Mouse (Mus musculus): ENCODE data around the gene Rims1. TPM values are rescaled to one million over a fixed set of nuclear protein-coding genes. Genes with fewer than 3 reads are reported as not detected.

The Rims1 gene
- polyA plus RNA-seq, 1 experiment from 2014 or later, result 2.8 TPM

GRCm38 (mm10) chr1:22258356-22258755 is 547.4 kb downstream of the Rims1 start:
- 72% methylated on average over 4 of the region's 4 CpGs for WGBS
- no peak for DNase-seq (ENCODE audit: low spot score)

GRCm38 (mm10) chr1:22254278-22254677 is 551.5 kb downstream of the Rims1 start:
- no peak overlapping the region for H3K4me2 ChIP-seq (ENCODE audit: low read depth)
- WGBS, result 89% methylated on average over 2 of the region's 2 CpGs
- H3K4me3 ChIP-seq (ENCODE audit: low read depth, low read length), result no peak overlapping the region
- no peaks in the 10 kb centered on the region for H3K27me3 ChIP-seq (ENCODE audit: control insufficient read depth, insufficient read depth, low read length)
- H3K27ac ChIP-seq (ENCODE audit: low read depth, low read length), result no peak overlapping the region
- DNase-seq (ENCODE audit: low spot score) (no peak), ATAC-seq (ENCODE audit: insufficient read depth, low FRiP score, low TSS enrichment) (no peak)
- H3K36me3 ChIP-seq (ENCODE audit: control insufficient read depth, insufficient read depth, low read length), result no peaks in the 10 kb centered on the region
- H3K4me1 ChIP-seq (ENCODE audit: control insufficient read depth, insufficient read depth, low read length), result no peaks in the 10 kb centered on the region
- no peaks in the 10 kb centered on the region for H3K9me3 ChIP-seq (ENCODE audit: control insufficient read depth, low read length)
- H3K9ac ChIP-seq (ENCODE audit: low read length), result no peak overlapping the region

More at GRCm38 (mm10) chr1:22258356-22258755, 547.4 kb downstream of the Rims1 start:
- no peaks in the 10 kb centered on the region for H3K36me3 ChIP-seq (ENCODE audit: control insufficient read depth, insufficient read depth, low read length)
- H3K9me3 ChIP-seq (ENCODE audit: control insufficient read depth, low read length), result no peaks in the 10 kb centered on the region
- H3K4me2 ChIP-seq (ENCODE audit: low read depth), result no peak overlapping the region
- no peak for ATAC-seq (ENCODE audit: insufficient read depth, low FRiP score, low TSS enrichment)
- no peak overlapping the region for H3K27ac ChIP-seq (ENCODE audit: low read depth, low read length)
- H3K9ac ChIP-seq (ENCODE audit: low read length), result no peak overlapping the region
- no peak overlapping the region for H3K4me3 ChIP-seq (ENCODE audit: low read depth, low read length)
- H3K4me1 ChIP-seq (ENCODE audit: control insufficient read depth, insufficient read depth, low read length), result no peaks in the 10 kb centered on the region
- no peaks in the 10 kb centered on the region for H3K27me3 ChIP-seq (ENCODE audit: control insufficient read depth, insufficient read depth, low read length)

- Histone ChIP-seq H3K9me3 (ENCODE audit: control insufficient read depth, low read length) (no peaks in the 10 kb centered on the region), H3K27ac (ENCODE audit: low read depth, low read length) (no peak overlapping the region), H3K36me3 (ENCODE audit: control insufficient read depth, insufficient read depth, low read length) (no peaks in the 10 kb centered on the region), H3K4me3 (ENCODE audit: low read depth, low read length) (no peak overlapping the region), H3K4me1 (ENCODE audit: control insufficient read depth, insufficient read depth, low read length) (no peaks in the 10 kb centered on the region), H3K4me2 (ENCODE audit: low read depth) (no peak overlapping the region), H3K27me3 (ENCODE audit: control insufficient read depth, insufficient read depth, low read length) (no peaks in the 10 kb centered on the region), H3K9ac (ENCODE audit: low read length) (no peak overlapping the region)
- DNase-seq (ENCODE audit: low spot score), result no peak
- ATAC-seq (ENCODE audit: insufficient read depth, low FRiP score, low TSS enrichment), result no peak
Observed at GRCm38 (mm10) chr1:22252873-22253272, 552.9 kb downstream of the Rims1 start.

GRCm38 (mm10) chr1:22248898-22249386 is 556.9 kb downstream of the Rims1 start:
- Histone ChIP-seq H3K27ac (ENCODE audit: low read depth, low read length) (no peak overlapping the region), H3K27me3 (ENCODE audit: control insufficient read depth, insufficient read depth, low read length) (no peaks in the 10 kb centered on the region), H3K9me3 (ENCODE audit: control insufficient read depth, low read length) (no peaks in the 10 kb centered on the region), H3K4me3 (ENCODE audit: low read depth, low read length) (no peak overlapping the region), H3K36me3 (ENCODE audit: control insufficient read depth, insufficient read depth, low read length) (no peaks in the 10 kb centered on the region), H3K4me2 (ENCODE audit: low read depth) (no peak overlapping the region), H3K4me1 (ENCODE audit: control insufficient read depth, insufficient read depth, low read length) (no peaks in the 10 kb centered on the region), H3K9ac (ENCODE audit: low read length) (no peak overlapping the region)
- DNase-seq (ENCODE audit: low spot score), result no peak
- no peak for ATAC-seq (ENCODE audit: insufficient read depth, low FRiP score, low TSS enrichment)

GRCm38 (mm10) chr1:22245748-22246147 is 560.0 kb downstream of the Rims1 start:
- no peak for ATAC-seq (ENCODE audit: insufficient read depth, low FRiP score, low TSS enrichment)
- no peaks in the 10 kb centered on the region for H3K4me1 ChIP-seq (ENCODE audit: control insufficient read depth, insufficient read depth, low read length)
- no peaks in the 10 kb centered on the region for H3K9me3 ChIP-seq (ENCODE audit: control insufficient read depth, low read length)
- DNase-seq (ENCODE audit: low spot score), result no peak
- no peak overlapping the region for H3K27ac ChIP-seq (ENCODE audit: low read depth, low read length)
- WGBS, result 94% methylated on average over 2 of the region's 2 CpGs
- H3K9ac ChIP-seq (ENCODE audit: low read length), result no peak overlapping the region
- no peaks in the 10 kb centered on the region for H3K36me3 ChIP-seq (ENCODE audit: control insufficient read depth, insufficient read depth, low read length)
- no peaks in the 10 kb centered on the region for H3K27me3 ChIP-seq (ENCODE audit: control insufficient read depth, insufficient read depth, low read length)
- no peak overlapping the region for H3K4me3 ChIP-seq (ENCODE audit: low read depth, low read length)
- no peak overlapping the region for H3K4me2 ChIP-seq (ENCODE audit: low read depth)
